ENCODE assay signal across 20 mouse cellular contexts in the genomic region with DNA sequence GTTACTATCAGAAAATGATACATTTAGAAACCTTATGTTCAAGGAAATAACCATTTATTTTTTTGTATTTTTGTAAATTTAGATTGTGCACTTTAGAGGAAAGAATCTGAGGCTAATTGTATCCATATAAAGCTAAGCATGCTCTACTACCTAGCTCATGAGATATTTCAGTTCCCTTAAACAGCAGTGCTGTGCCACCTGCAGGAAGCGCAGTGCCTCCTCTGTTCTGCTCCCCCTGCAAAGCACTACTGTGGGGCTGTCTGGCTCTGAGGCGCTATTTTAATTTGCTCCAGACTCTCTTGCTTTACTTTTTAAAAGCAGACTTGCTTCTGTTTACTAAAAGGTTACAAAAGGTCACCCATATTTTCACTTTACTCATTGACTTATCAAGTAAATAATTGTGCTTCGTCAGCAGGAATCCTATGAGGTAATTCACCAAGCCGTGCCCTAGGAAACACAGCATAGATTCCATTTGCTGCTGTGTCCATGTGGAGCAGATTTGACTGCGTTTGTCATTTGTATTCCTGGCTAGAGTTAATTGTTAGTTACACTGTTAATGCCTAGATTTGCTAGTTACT. TPM values are rescaled to one million over a fixed set of nuclear protein-coding genes. Genes with fewer than 3 reads are reported as not detected.
DNase-seq lines count a peak whose midpoint lies in the region; ATAC-seq and TF ChIP-seq lines count a peak whose summit lies in the region.
"Had no signal": no experiment of that assay in that cellular context is flagged by ENCODE, and none has a peak within 500 bp of the region (broad histone marks: within the 10 kb centered on the region; RNA-seq: fewer than 3 reads in every experiment).

No protein-coding gene starts in this region.

- 66% methylated on average over 5 of the region's 5 CpGs for WGBS in kidney, postnatal 0 days
- 71% methylated on average over 5 of the region's 5 CpGs for WGBS in kidney, embryonic 15.5 days
- 66% methylated on average over 5 of the region's 5 CpGs for WGBS in midbrain, embryonic 16.5 days

- no peak overlapping the region for H3K27ac ChIP-seq in kidney, postnatal 0 days
- H3K27ac ChIP-seq in kidney, embryonic 15.5 days, result no peak overlapping the region
- H3K27ac ChIP-seq in ES-E14 (ENCODE audit: insufficient read depth, low read depth, low read length, poor library complexity, severe bottlenecking), result no peak overlapping the region
- no peak overlapping the region for H3K27ac ChIP-seq in midbrain, embryonic 16.5 days (ENCODE audit: low read length)
- H3K27ac ChIP-seq: heart, embryonic 13.5 days; midbrain, embryonic 13.5 days had no signal

- no peak for ATAC-seq in kidney, postnatal 0 days (replicated peaks; ENCODE audit: low FRiP score, low read depth)
- ATAC-seq in kidney, embryonic 15.5 days (replicated peaks; ENCODE audit: low FRiP score), result no peak
- no peak for ATAC-seq in midbrain, embryonic 16.5 days
- ATAC-seq: forebrain, embryonic 14.5 days; hindbrain, embryonic 16.5 days; midbrain, embryonic 13.5 days had no signal

- TF ChIP-seq CTCF in kidney, postnatal 0 days (IDR thresholded peaks at IDR 0.05; ENCODE audit: low read depth), result no peak

- no peak for DNase-seq in kidney, postnatal 0 days (ENCODE audit: low spot score)
- peak; percentile 60 for DNase-seq in A20 (ENCODE audit: low read depth, low spot score)
- no peak for DNase-seq in ES-E14 (ENCODE audit: low read depth, low spot score)
- DNase-seq in thymus, postnatal 0 days (ENCODE audit: low spot score), result peak; percentile 60
- DNase-seq in cerebellum, adult 18-20 months, result no peak
- DNase-seq: adrenal gland, postnatal 36 days; cerebellum, postnatal 10 days; embryo, embryonic 11 days; heart, postnatal 4 days; kidney, adult 18-20 months; kidney, postnatal 4 days; lung, embryonic 14.5 days; retina, postnatal 1 day had no signal

- H3K27me3 ChIP-seq in kidney, postnatal 0 days (ENCODE audit: insufficient read depth, low read length), result no peaks in the 10 kb centered on the region
- H3K27me3 ChIP-seq in kidney, embryonic 15.5 days, result no peaks in the 10 kb centered on the region
- no peaks in the 10 kb centered on the region for H3K27me3 ChIP-seq in midbrain, embryonic 16.5 days (ENCODE audit: control insufficient read depth, insufficient read depth, low read depth, low read length)
- H3K27me3 ChIP-seq: heart, embryonic 13.5 days; midbrain, embryonic 13.5 days had no signal

- H3K9ac ChIP-seq in kidney, postnatal 0 days (ENCODE audit: low read depth, low read length), result 0 out of 2 replicates have a peak overlapping the region, but pooled peaks have one; percentile 8
- no peak overlapping the region for H3K9ac ChIP-seq in kidney, embryonic 15.5 days
- no peak overlapping the region for H3K9ac ChIP-seq in ES-E14 (ENCODE audit: insufficient read depth, low read depth, low read length, poor library complexity, severe bottlenecking)
- H3K9ac ChIP-seq in midbrain, embryonic 16.5 days (ENCODE audit: low read depth, low read length), result no peak overlapping the region
- H3K9ac ChIP-seq: heart, embryonic 13.5 days; lung, embryonic 14.5 days; midbrain, embryonic 13.5 days had no signal

- no peaks in the 10 kb centered on the region for H3K9me3 ChIP-seq in kidney, postnatal 0 days (replicated peaks; ENCODE audit: low read length)
- no peaks in the 10 kb centered on the region for H3K9me3 ChIP-seq in kidney, embryonic 15.5 days (replicated peaks)
- no peaks in the 10 kb centered on the region for H3K9me3 ChIP-seq in ES-E14 (ENCODE audit: control insufficient read depth, insufficient read depth, low read depth, low read length)
- no peaks in the 10 kb centered on the region for H3K9me3 ChIP-seq in midbrain, embryonic 16.5 days (replicated peaks; ENCODE audit: control insufficient read depth, low read length, poor library complexity, severe bottlenecking)
- H3K9me3 ChIP-seq: heart, embryonic 13.5 days; midbrain, embryonic 13.5 days had no signal

- no peak overlapping the region for H3K4me3 ChIP-seq in kidney, postnatal 0 days (replicated peaks; ENCODE audit: low read depth, low read length)
- no peak overlapping the region for H3K4me3 ChIP-seq in kidney, embryonic 15.5 days (replicated peaks)
- no peak overlapping the region for H3K4me3 ChIP-seq in ES-E14 (ENCODE audit: insufficient read depth in 1 of 2, low read depth in 1 of 2, low read length in 2 of 2, poor library complexity in 1 of 2, severe bottlenecking in 1 of 2)
- H3K4me3 ChIP-seq in midbrain, embryonic 16.5 days (ENCODE audit: low read depth, low read length), result no peak overlapping the region
- H3K4me3 ChIP-seq: erythroblast, embryonic 14.5 days; heart, embryonic 13.5 days; midbrain, embryonic 13.5 days had no signal

- H3K4me1 ChIP-seq in kidney, postnatal 0 days (replicated peaks; ENCODE audit: insufficient read depth, low read length), result no peaks in the 10 kb centered on the region
- no peaks in the 10 kb centered on the region for H3K4me1 ChIP-seq in kidney, embryonic 15.5 days
- peaks cover 0 to 2% of the 10 kb centered on the region in 2 experiments; a peak in 1 of 4 replicates for H3K4me1 ChIP-seq in ES-E14 (ENCODE audit: control insufficient read depth in 2 of 2, insufficient read depth in 2 of 2, low read length in 2 of 2, poor library complexity in 1 of 2)
- no peaks in the 10 kb centered on the region for H3K4me1 ChIP-seq in midbrain, embryonic 16.5 days (ENCODE audit: control insufficient read depth, insufficient read depth, low read length)
- H3K4me1 ChIP-seq: heart, embryonic 13.5 days had no signal

- H3K4me2 ChIP-seq in kidney, postnatal 0 days (ENCODE audit: low read length), result no peak overlapping the region
- H3K4me2 ChIP-seq in kidney, embryonic 15.5 days, result no peak overlapping the region
- no peak overlapping the region for H3K4me2 ChIP-seq in midbrain, embryonic 16.5 days (ENCODE audit: low read length)
- H3K4me2 ChIP-seq: heart, embryonic 13.5 days; lung, embryonic 14.5 days; midbrain, embryonic 13.5 days had no signal

- H3K36me3 ChIP-seq in kidney, postnatal 0 days (ENCODE audit: insufficient read depth, low read length), result no peaks in the 10 kb centered on the region
- no peaks in the 10 kb centered on the region for H3K36me3 ChIP-seq in kidney, embryonic 15.5 days
- no peaks in the 10 kb centered on the region for H3K36me3 ChIP-seq in ES-E14 (ENCODE audit: control insufficient read depth, insufficient read depth, low read length, poor library complexity, severe bottlenecking)
- H3K36me3 ChIP-seq in midbrain, embryonic 16.5 days (ENCODE audit: control insufficient read depth, insufficient read depth, low read length), result no peaks in the 10 kb centered on the region
- H3K36me3 ChIP-seq: heart, embryonic 13.5 days; midbrain, embryonic 13.5 days had no signal

- in situ Hi-C loops in ES-E14 (cut with MboI; ENCODE audit: low sequenced_read_pairs in 2 of 2, unreplicated experiment in 2 of 2), result no loop called here

TF ChIP-seq in ES-E14, 5 proteins besides CTCF, POLR2A, EP300 and RAD21:
- no peak for TF ChIP-seq HCFC1 (IDR thresholded peaks at IDR 0.05; ENCODE audit: borderline replicate concordance, insufficient read depth, low read length)
- TF ChIP-seq MAFK (IDR thresholded peaks at IDR 0.05; ENCODE audit: insufficient read depth, low read depth, low read length), result 0 out of 2 replicates have a peak, but pooled peaks have one; percentile 30
- no peak for TF ChIP-seq ZC3H11A (IDR thresholded peaks at IDR 0.05; ENCODE audit: borderline replicate concordance, low read depth, low read length)

RNA-seq across cellular contexts. Expression of a gene that starts 21.8 kb away (rescaled TPM):
- 7.6 and 8.4 TPM in 2 replicates for polyA plus RNA-seq in kidney, postnatal 0 days (2015; fragmentation: Nextera tagmentation; extraction: Ambion mirVana)
- polyA plus RNA-seq in kidney, embryonic 15.5 days (2015; fragmentation: Nextera tagmentation; extraction: Ambion mirVana), result 2.5 and 3.3 TPM in 2 replicates
- total RNA-seq in ES-E14 (2012; rRNA removed), result 3.1 and 3.2 TPM in 2 replicates
- 91.5 and 112 TPM in 2 replicates for polyA plus RNA-seq in thymus, postnatal 0 days (2015; fragmentation: Nextera tagmentation; extraction: Ambion mirVana)
- 0.60 and 1.5 TPM in 2 replicates for polyA plus RNA-seq in midbrain, embryonic 16.5 days (2015; fragmentation: Nextera tagmentation; extraction: Ambion mirVana)
- polyA plus RNA-seq: erythroblast, embryonic 14.5 days had no signal

RNA-seq across cellular contexts. Expression of a gene that starts 56.9 kb away (rescaled TPM):
- 450 and 526 TPM in 2 replicates for polyA plus RNA-seq in kidney, postnatal 0 days (2015; fragmentation: Nextera tagmentation; extraction: Ambion mirVana)
- 212 and 464 TPM in 2 replicates for polyA plus RNA-seq in kidney, embryonic 15.5 days (2015; fragmentation: Nextera tagmentation; extraction: Ambion mirVana)
- 180 and 421 TPM in 2 replicates for total RNA-seq in ES-E14 (2012; rRNA removed)
- polyA plus RNA-seq in thymus, postnatal 0 days (2015; fragmentation: Nextera tagmentation; extraction: Ambion mirVana), result 19.2 and 36.5 TPM in 2 replicates
- polyA plus RNA-seq in midbrain, embryonic 16.5 days (2015; fragmentation: Nextera tagmentation; extraction: Ambion mirVana), result 11.9 and 12.5 TPM in 2 replicates
- polyA plus RNA-seq: erythroblast, embryonic 14.5 days had no signal

Comparison
In these comparisons a context has a peak if more than half of its experiments do, and no peak if none do; other contexts are left out.
1. DNase-seq: peak in A20 (single experiment) and thymus, postnatal 0 days (single experiment); none in kidney, postnatal 0 days (single experiment), ES-E14 (single experiment) and cerebellum, adult 18-20 months (0 of 2).